ENCODE assay signal across 19 mouse cellular contexts in the genomic region with DNA sequence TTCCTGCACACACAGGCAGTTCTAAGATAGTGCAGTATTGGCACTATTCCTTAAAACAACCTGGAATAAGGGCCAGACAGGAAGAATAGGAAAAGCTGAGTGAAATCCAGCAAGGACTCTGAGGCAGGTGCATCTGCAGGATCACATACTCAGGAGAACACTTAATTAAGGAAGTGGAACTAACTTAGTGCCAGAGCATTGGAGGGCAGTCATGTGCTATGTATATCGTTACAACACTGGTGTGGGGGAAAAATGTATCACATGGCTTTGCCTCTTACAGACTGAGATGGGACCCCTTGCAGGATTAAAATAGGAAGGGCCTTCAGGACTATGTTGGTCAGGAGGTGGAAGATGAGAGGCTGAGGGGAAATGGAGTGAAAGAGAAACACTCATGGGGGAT.
A peak's percentile ranks its signal among the peaks of the same experiment; 100 is the strongest.
DNase-seq lines count a peak whose midpoint lies in the region; ATAC-seq and TF ChIP-seq lines count a peak whose summit lies in the region.
"Had no signal": no experiment of that assay in that cellular context is flagged by ENCODE, and none has a peak within 500 bp of the region (broad histone marks: within the 10 kb centered on the region; RNA-seq: fewer than 3 reads in every experiment).

No protein-coding gene starts in this region.

- H3K9me3 ChIP-seq in heart, postnatal 0 days (replicated peaks; ENCODE audit: control insufficient read depth, low read length), result no peaks in the 10 kb centered on the region
- no peaks in the 10 kb centered on the region for H3K9me3 ChIP-seq in kidney, embryonic 14.5 days (ENCODE audit: control insufficient read depth, low read length)
- H3K9me3 ChIP-seq: embryonic facial prominence, embryonic 10.5 days; embryonic facial prominence, embryonic 12.5 days; forebrain, embryonic 13.5 days; forebrain, embryonic 15.5 days had no signal

- 30% methylated on average over 1 of the region's 1 CpGs for WGBS in heart, postnatal 0 days
- 74% methylated on average over 1 of the region's 1 CpGs for WGBS in kidney, embryonic 14.5 days

- peaks cover 3% of the 10 kb centered on the region; the same call in 1 of the 2 replicates for H3K36me3 ChIP-seq in heart, postnatal 0 days (replicated peaks; ENCODE audit: control insufficient read depth, insufficient read depth, low read length)
- H3K36me3 ChIP-seq in kidney, embryonic 14.5 days (ENCODE audit: control insufficient read depth, insufficient read depth, low read length), result no peaks in the 10 kb centered on the region
- H3K36me3 ChIP-seq: embryonic facial prominence, embryonic 10.5 days; embryonic facial prominence, embryonic 12.5 days; forebrain, embryonic 15.5 days had no signal

- no peak overlapping the region for H3K9ac ChIP-seq in heart, postnatal 0 days (replicated peaks; ENCODE audit: low read depth, low read length)
- no peak overlapping the region for H3K9ac ChIP-seq in kidney, embryonic 14.5 days (ENCODE audit: low read depth, low read length)
- H3K9ac ChIP-seq: embryonic facial prominence, embryonic 12.5 days; forebrain, embryonic 13.5 days; forebrain, embryonic 15.5 days had no signal

- TF ChIP-seq EP300 in heart, postnatal 0 days (IDR thresholded peaks at IDR 0.05; ENCODE audit: low read depth), result no peak

- H3K4me1 ChIP-seq in heart, postnatal 0 days (ENCODE audit: control insufficient read depth, insufficient read depth), result peaks cover 27% of the 10 kb centered on the region
- no peaks in the 10 kb centered on the region for H3K4me1 ChIP-seq in kidney, embryonic 14.5 days (ENCODE audit: control insufficient read depth, insufficient read depth, low read length)
- H3K4me1 ChIP-seq: embryonic facial prominence, embryonic 12.5 days had no signal

- ATAC-seq in heart, postnatal 0 days (ENCODE audit: insufficient read depth, low read depth), result 0 out of 2 replicates have a peak, but pooled peaks have one; percentile 19
- ATAC-seq in granulocyte monocyte progenitor cell, adult 5-6 weeks (replicated peaks; ENCODE audit: poor library complexity, severe bottlenecking), result peak; percentile 99
- ATAC-seq in megakaryocyte progenitor cell, adult 5-6 weeks (replicated peaks; ENCODE audit: poor library complexity), result peak; percentile 92
- ATAC-seq in kidney, embryonic 14.5 days (ENCODE audit: low FRiP score, low TSS enrichment), result no peak
- ATAC-seq: forebrain, embryonic 13.5 days; forebrain, embryonic 15.5 days had no signal

- no peak overlapping the region for H3K27ac ChIP-seq in heart, postnatal 0 days (ENCODE audit: low read depth)
- no peak overlapping the region for H3K27ac ChIP-seq in kidney, embryonic 14.5 days (ENCODE audit: low read depth, low read length)
- H3K27ac ChIP-seq: embryonic facial prominence, embryonic 10.5 days; embryonic facial prominence, embryonic 12.5 days; forebrain, embryonic 13.5 days; forebrain, embryonic 15.5 days had no signal

- H3K4me3 ChIP-seq in heart, postnatal 0 days (ENCODE audit: low read depth, low read length), result no peak overlapping the region
- no peak overlapping the region for H3K4me3 ChIP-seq in kidney, embryonic 14.5 days (ENCODE audit: low read length)
- H3K4me3 ChIP-seq: embryonic facial prominence, embryonic 10.5 days; embryonic facial prominence, embryonic 12.5 days; forebrain, embryonic 13.5 days; forebrain, embryonic 15.5 days had no signal

- no peak for TF ChIP-seq CTCF in heart, postnatal 0 days (IDR thresholded peaks at IDR 0.05; ENCODE audit: low read depth)

- DNase-seq in heart, postnatal 0 days (ENCODE audit: low spot score), result no peak
- no peak for DNase-seq in heart, adult 9 months (ENCODE audit: low spot score in 2 of 2)
- DNase-seq in testis, postnatal 14 days (ENCODE audit: low spot score), result no peak
- DNase-seq: adrenal gland, adult 2 months; adrenal gland, postnatal 10 days; adrenal gland, postnatal 25 days; cerebellum, adult 11 months; cerebellum, adult 18-20 months; cerebellum, adult 8-10 months; cerebellum, adult 9-11 months; cerebellum, postnatal 14 days; cerebellum, postnatal 36 days had no signal

- H3K4me2 ChIP-seq in heart, postnatal 0 days (ENCODE audit: low read depth, low read length), result no peak overlapping the region
- no peak overlapping the region for H3K4me2 ChIP-seq in kidney, embryonic 14.5 days (replicated peaks; ENCODE audit: low read depth, low read length)
- H3K4me2 ChIP-seq: embryonic facial prominence, embryonic 12.5 days; forebrain, embryonic 13.5 days; forebrain, embryonic 15.5 days had no signal

- H3K27me3 ChIP-seq in heart, postnatal 0 days (ENCODE audit: control insufficient read depth, insufficient read depth, low read length), result no peaks in the 10 kb centered on the region
- no peaks in the 10 kb centered on the region for H3K27me3 ChIP-seq in kidney, embryonic 14.5 days (ENCODE audit: control insufficient read depth, insufficient read depth, low read length)
- H3K27me3 ChIP-seq: embryonic facial prominence, embryonic 12.5 days; forebrain, embryonic 13.5 days; forebrain, embryonic 15.5 days had no signal
